Mouse (Mus musculus): ENCODE results near the gene Gnaz. TPM values are rescaled to one million over a fixed set of nuclear protein-coding genes. Genes with fewer than 3 reads are reported as not detected.

The Gnaz gene
- total RNA-seq, 2 experiments from 2014 or later, result 0.36 to 0.46 TPM

DNA sequence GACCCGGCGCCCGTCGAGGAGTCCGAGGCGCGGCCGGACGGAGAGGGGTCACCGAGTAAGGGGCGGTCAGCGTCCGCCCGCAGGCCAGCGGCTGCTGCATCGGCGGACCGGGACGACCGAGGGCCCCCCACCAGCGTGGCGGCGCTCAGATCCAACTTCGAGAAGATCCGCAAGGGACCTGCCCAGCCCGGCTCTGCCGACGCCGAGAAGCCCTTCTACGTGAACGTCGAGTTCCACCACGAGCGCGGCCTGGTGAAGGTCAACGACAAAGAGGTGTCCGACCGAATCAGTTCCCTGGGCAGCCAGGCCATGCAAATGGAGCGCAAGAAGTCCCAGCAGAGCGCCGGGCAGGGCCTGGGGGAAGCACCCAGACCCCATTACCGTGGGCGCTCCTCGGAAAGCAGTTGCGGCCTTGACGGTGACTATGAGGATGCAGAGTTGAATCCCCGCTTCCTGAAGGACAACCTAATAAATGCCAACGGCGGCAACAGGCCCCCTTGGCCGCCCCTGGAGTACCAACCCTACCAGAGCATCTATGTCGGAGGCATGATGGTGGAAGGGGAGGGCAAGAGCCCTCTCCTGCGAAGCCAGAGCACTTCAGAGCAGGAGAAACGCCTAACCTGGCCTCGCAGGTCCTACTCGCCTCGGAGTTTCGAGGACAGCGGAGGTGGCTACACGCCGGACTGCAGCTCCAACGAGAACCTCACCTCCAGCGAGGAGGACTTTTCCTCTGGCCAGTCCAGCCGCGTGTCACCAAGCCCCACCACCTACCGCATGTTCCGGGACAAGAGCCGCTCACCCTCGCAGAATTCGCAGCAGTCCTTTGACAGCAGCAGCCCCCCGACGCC is 94.6 kb downstream of the Gnaz start:
- peak; percentile 9 for DNase-seq (ENCODE audit: low spot score)

DNA sequence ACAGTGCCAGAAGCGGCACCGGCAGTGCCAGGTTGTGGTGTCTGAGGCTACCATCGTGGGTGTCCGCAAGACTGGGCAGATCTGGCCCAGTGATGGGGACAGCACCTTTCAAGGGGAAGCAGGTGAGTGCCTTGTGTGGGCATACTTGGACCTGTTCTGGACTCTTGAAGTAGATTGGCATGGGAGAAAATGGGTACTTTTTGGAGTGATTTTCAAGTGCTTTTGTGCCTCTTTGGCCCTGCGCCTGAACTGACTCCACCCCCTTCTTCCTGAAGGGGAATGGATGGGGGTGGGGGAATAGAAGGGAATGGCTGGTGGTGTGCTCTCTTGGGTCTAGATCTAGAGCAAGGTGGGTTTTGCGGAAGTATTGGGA is 95.2 kb downstream of the Gnaz start:
- DNase-seq (ENCODE audit: low spot score), result peak; percentile 14

DNA sequence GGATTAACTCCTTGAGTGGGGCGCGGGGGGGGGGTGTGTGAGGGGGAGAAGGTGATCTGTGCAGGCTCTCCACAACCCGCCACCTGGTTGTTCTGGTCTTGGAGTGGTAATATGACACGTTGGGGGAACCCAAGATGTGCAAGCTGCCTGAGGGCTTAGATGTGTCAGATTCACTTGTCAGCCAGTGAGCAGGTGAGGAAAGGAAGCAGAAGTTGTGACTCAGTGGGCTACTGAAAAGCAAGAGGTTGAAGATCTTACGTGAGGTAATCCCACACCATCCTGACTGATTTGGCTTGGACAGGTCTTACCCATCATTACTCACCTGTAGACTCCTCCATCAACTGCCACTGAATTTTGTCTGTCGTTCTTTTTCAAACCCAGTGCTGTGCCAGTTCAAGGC is 95.6 kb downstream of the Gnaz start:
- DNase-seq (ENCODE audit: low spot score), result no peak

DNA sequence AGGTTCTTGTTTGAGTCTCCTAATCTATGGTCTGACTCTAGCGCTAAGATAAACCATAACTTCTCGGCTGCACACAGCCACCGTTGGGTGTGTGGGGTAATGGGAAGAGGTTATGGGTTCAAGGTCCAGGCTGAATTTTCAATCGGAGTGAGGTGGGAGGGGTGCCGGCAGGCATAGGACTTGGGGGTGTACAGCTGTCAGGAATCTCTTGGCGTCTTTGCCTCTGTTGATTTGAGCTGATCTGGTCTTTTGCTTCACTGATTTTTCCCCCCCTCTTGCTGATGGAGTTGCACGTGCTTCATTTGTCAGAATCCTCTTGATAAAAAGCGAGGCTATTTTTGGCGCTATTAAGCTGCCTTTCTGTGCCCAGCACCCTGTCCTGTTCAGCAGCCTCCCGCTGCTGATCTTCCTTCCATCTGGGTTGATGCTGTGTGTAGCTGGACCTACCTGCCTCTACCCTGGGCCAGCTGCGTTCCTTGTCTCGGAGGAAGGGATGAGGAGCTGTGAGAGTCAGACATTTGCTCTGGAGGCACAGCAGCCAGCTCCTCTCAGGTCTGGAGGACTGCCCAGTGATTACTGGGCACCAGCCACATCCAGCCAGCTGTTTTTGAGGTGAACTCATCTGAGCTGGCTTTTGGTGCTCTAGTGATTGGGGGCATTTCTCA is 96.5 kb downstream of the Gnaz start:
- no peak for DNase-seq (ENCODE audit: low spot score)

DNA sequence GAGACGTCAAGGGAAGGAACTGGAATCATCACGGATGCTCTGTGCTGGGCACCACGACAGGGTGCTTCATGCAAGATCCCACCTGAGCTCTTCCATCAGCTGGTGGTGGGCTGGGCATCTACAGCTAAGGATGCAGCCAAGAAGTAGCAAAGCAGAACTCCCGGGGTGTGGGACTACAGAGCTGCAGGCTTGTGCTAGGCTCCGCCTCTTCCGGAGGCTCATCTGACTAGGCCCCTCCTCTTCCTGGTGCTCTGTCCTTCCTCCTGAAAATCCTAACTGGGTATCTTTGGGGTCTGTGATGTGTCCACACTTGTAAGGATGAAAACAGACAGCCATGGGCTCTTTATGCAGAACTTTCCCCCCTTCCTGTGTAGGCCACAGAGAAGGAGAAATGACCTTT is 98.7 kb downstream of the Gnaz start:
- no peak for DNase-seq (ENCODE audit: low spot score)

Other genes with a start within 250 kb of the Gnaz start
- gene Rsph14, start 65.4 kb downstream of the Gnaz start, total RNA-seq (2021), result not detected
- gene Rab36, start 69.9 kb downstream of the Gnaz start, total RNA-seq (2021), result under 1 TPM; 0.28 to 0.32 TPM
- gene Bcr, start 93.4 kb downstream of the Gnaz start, total RNA-seq (2021), result 1 to 10 TPM; 5.0 to 6.0 TPM
- gene Specc1l, start 244.9 kb downstream of the Gnaz start, total RNA-seq (2021), result 10 to 100 TPM; 42.0 to 45.8 TPM

Measured in gastrocnemius, adult 18-20 months (tissue).